In the genomic region with DNA sequence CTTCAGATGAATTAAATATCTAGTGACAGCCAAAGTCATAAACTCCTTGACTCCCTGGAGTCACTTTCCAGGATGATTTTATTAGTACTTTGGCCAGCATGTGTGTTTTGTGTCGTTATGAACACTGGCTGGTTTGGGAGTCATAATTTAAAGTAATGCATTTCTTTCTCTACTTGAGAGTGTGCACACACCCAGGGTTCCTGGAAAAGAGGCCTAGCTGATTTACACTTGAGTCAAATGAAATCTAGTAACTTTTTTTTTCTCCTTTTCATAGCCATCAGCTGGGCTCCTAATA, we compare ENCODE assay signal across 20 mouse cellular contexts. TPM values are rescaled to one million over a fixed set of nuclear protein-coding genes. Genes with fewer than 3 reads are reported as not detected.
"Had no signal": no experiment of that assay in that cellular context is flagged by ENCODE, and none has a peak within 500 bp of the region (broad histone marks: within the 10 kb centered on the region; RNA-seq: fewer than 3 reads in every experiment).

No protein-coding gene starts in this region.

- DNase-seq: lung, adult 18-20 months; lung, embryonic 14.5 days; lung, postnatal 10 days; lung, postnatal 4 days; midbrain, embryonic 14.5 days; retina, postnatal 1 day; right cerebral cortex, adult 18-20 months; right cerebral cortex, postnatal 25 days; right cerebral cortex, postnatal 4 days; thymus, adult 2 months; thymus, postnatal 25 days; thymus, postnatal 4 days had no signal

- H3K9me3 ChIP-seq: midbrain, embryonic 10.5 days; midbrain, embryonic 12.5 days; neural tube, embryonic 13.5 days; stomach, embryonic 15.5 days had no signal

- H3K4me1 ChIP-seq: midbrain, embryonic 10.5 days; midbrain, embryonic 12.5 days; neural tube, embryonic 13.5 days; stomach, embryonic 15.5 days had no signal

- H3K4me3 ChIP-seq: midbrain, embryonic 10.5 days; midbrain, embryonic 12.5 days; neural tube, embryonic 13.5 days; stomach, embryonic 15.5 days had no signal

- H3K36me3 ChIP-seq: midbrain, embryonic 10.5 days; midbrain, embryonic 12.5 days; neural tube, embryonic 13.5 days; stomach, embryonic 15.5 days had no signal

- H3K9ac ChIP-seq: lung, embryonic 14.5 days; midbrain, embryonic 12.5 days; neural tube, embryonic 13.5 days; stomach, embryonic 15.5 days had no signal

- H3K27ac ChIP-seq: midbrain, embryonic 10.5 days; midbrain, embryonic 12.5 days; neural tube, embryonic 13.5 days; stomach, embryonic 15.5 days had no signal

- H3K4me2 ChIP-seq: lung, embryonic 14.5 days; midbrain, embryonic 12.5 days; neural tube, embryonic 13.5 days; stomach, embryonic 15.5 days had no signal

- H3K27me3 ChIP-seq: midbrain, embryonic 12.5 days; neural tube, embryonic 13.5 days; stomach, embryonic 15.5 days had no signal

RNA-seq across cellular contexts. Expression of gene Mettl11b, which starts 12.2 kb away (rescaled TPM):
- polyA plus RNA-seq: neural tube, embryonic 11.5 days; neural tube, embryonic 13.5 days; spleen, adult 2 months; stomach, postnatal 0 days; thymus, adult 2 months; urinary bladder, adult 2 months had no signal
